Mouse (Mus musculus) CH12.LX (cell line): ENCODE measurements around the gene Unc13b.

ENCODE experiments used
- CTCF ChIP-seq, 2 experiments: IDR thresholded peaks in 1 of 2; conservative IDR thresholded peaks in 1 of 2; 2 replicates each; pipeline ENCODE4 v1.5.1; 2011 to 2012; ENCODE audit warnings: low read depth in 2 of 2, low read length in 2 of 2, improper control_type of control experiment in 1 of 2, inconsistent platforms in 1 of 2, mild to moderate bottlenecking in 1 of 2, moderate library complexity in 1 of 2
- MAFK ChIP-seq: IDR thresholded peaks from 2 replicates; pipeline ENCODE4 v1.6.1; 2011; ENCODE audit warnings: low read length, improper control_type of control experiment; ENCODE audit not compliant: insufficient replicate concordance

GRCm38 (mm10) chr4:43030352-43030751 is 28.4 kb upstream of the Unc13b start:
- TF ChIP-seq CTCF (conservative IDR thresholded peaks at IDR 0.05 in 1 of 2, IDR thresholded peaks at IDR 0.05 in 1 of 2; ENCODE audit: low read depth in 2 of 2, low read length in 2 of 2) (no peak), MAFK (no peak)
